Mouse (Mus musculus) MEL (cell line): ENCODE data around the gene Ciz1. TPM values are rescaled to one million over a fixed set of nuclear protein-coding genes. Genes with fewer than 3 reads are reported as not detected.

Experiments used
- DNase-seq: peaks from one replicate; pipeline ENCODE4 v3.0.0; 2011; ENCODE audit warnings: low read depth, low spot score
- H3K27ac ChIP-seq: 2 replicates; pipeline ENCODE4 v1.5.1; 2012; ENCODE audit warnings: low read depth, mild to moderate bottlenecking, control low read depth, low read length, moderate library complexity; ENCODE audit not compliant: control insufficient read depth
- H3K27me3 ChIP-seq, 2 experiments: fragments of 150-350 bp in 1 of 2; sonication (generic) in 1 of 2; 2 replicates each; pipeline ENCODE4 v1.6.1; 2012; ENCODE audit warnings: low read length in 2 of 2, mild to moderate bottlenecking in 2 of 2, improper control_type of control experiment in 1 of 2, moderate library complexity in 1 of 2; ENCODE audit not compliant: insufficient read depth in 2 of 2, control insufficient read depth in 1 of 2
- H3K36me3 ChIP-seq, 2 experiments: 2 replicates each; pipeline ENCODE4 v1.6.1; 2012 to 2014; ENCODE audit warnings: low read length in 2 of 2, improper control_type of control experiment in 1 of 2, inconsistent platforms in 1 of 2, mild to moderate bottlenecking in 1 of 2; ENCODE audit not compliant: insufficient read depth in 2 of 2, control insufficient read depth in 1 of 2
- H3K4me1 ChIP-seq, 2 experiments: fragments of 150-350 bp in 1 of 2; sonication (generic) in 1 of 2; 2 replicates each; pipeline ENCODE4 v1.6.1; 2012; ENCODE audit warnings: low read length in 2 of 2, improper control_type of control experiment in 1 of 2, mild to moderate bottlenecking in 1 of 2; ENCODE audit not compliant: insufficient read depth in 2 of 2, control insufficient read depth in 1 of 2
- H3K4me3 ChIP-seq, 2 experiments: fragments of 150-350 bp in 1 of 2; sonication (generic) in 1 of 2; 2 replicates each; pipeline ENCODE4 v1.5.1; 2012; ENCODE audit warnings: low read depth in 2 of 2, low read length in 2 of 2, mild to moderate bottlenecking in 2 of 2, moderate library complexity in 2 of 2, control low read depth in 1 of 2, improper control_type of control experiment in 1 of 2; ENCODE audit not compliant: control insufficient read depth in 1 of 2, insufficient read depth in 1 of 2
- H3K79me2 ChIP-seq: 2 replicates; pipeline ENCODE4 v1.6.1; 2012; ENCODE audit warnings: mild to moderate bottlenecking, low read length, moderate library complexity; ENCODE audit not compliant: control insufficient read depth, poor library complexity, insufficient read depth
- H3K9ac ChIP-seq: 2 replicates; pipeline ENCODE4 v1.6.1; 2012; ENCODE audit warnings: low read depth, mild to moderate bottlenecking, control low read depth, low read length, moderate library complexity; ENCODE audit not compliant: control insufficient read depth, poor library complexity, severe bottlenecking
- H3K9me3 ChIP-seq: fragments of 150-350 bp; sonication (generic); replicated peaks from 2 replicates; pipeline ENCODE4 v1.6.1; 2012; ENCODE audit warnings: mild to moderate bottlenecking, low read length, improper control_type of control experiment, moderate library complexity; ENCODE audit not compliant: insufficient read depth
- BHLHE40 ChIP-seq: IDR thresholded peaks from 2 replicates; pipeline ENCODE4 v1.6.1; 2012; ENCODE audit warnings: low read depth, mild to moderate bottlenecking, inconsistent platforms, low read length, improper control_type of control experiment, borderline replicate concordance
- CTCF ChIP-seq, 3 experiments: IDR thresholded peaks in 2 of 3; conservative IDR thresholded peaks in 1 of 3; 2 replicates each; pipeline ENCODE4 v1.5.1; 2011 to 2012; ENCODE audit warnings: low read length in 3 of 3, low read depth in 2 of 3, mild to moderate bottlenecking in 2 of 3, improper control_type of control experiment in 1 of 3, inconsistent platforms in 1 of 3, mixed read lengths in 1 of 3, moderate library complexity in 1 of 3; ENCODE audit not compliant: control insufficient read depth in 1 of 3, insufficient read depth in 1 of 3, poor library complexity in 1 of 3, severe bottlenecking in 1 of 3
- E2F4 ChIP-seq: IDR thresholded peaks from 2 replicates; pipeline ENCODE4 v1.6.1; 2011; ENCODE audit warnings: low read depth, low read length, improper control_type of control experiment, borderline replicate concordance
- GABPA ChIP-seq: IDR thresholded peaks from 2 replicates; pipeline ENCODE4 v1.6.1; 2012; ENCODE audit warnings: low read depth, mild to moderate bottlenecking, inconsistent platforms, low read length, improper control_type of control experiment, moderate library complexity
- GATA1 ChIP-seq: IDR thresholded peaks from 2 replicates; pipeline ENCODE4 v1.6.1; 2011; ENCODE audit warnings: low read depth, low read length, improper control_type of control experiment
- JUND ChIP-seq: IDR thresholded peaks from 2 replicates; pipeline ENCODE4 v1.6.1; 2011; ENCODE audit warnings: low read depth, mild to moderate bottlenecking, improper control_type of control experiment, low read length
- KAT2A ChIP-seq: conservative IDR thresholded peaks from 2 replicates; pipeline ENCODE4 v1.6.1; 2012; ENCODE audit warnings: low read depth, low read length, improper control_type of control experiment, inconsistent platforms
- MAFK ChIP-seq: IDR thresholded peaks from 2 replicates; pipeline ENCODE4 v1.6.1; 2011; ENCODE audit warnings: low read depth, mild to moderate bottlenecking, low read length, improper control_type of control experiment, borderline replicate concordance
- MAZ ChIP-seq: IDR thresholded peaks from 2 replicates; pipeline ENCODE4 v1.6.1; 2012; ENCODE audit warnings: low read depth, mild to moderate bottlenecking, inconsistent platforms, low read length, improper control_type of control experiment
- MEF2A ChIP-seq: IDR thresholded peaks from 2 replicates; pipeline ENCODE4 v1.6.1; 2014; ENCODE audit warnings: low read depth, mild to moderate bottlenecking, inconsistent platforms, low read length, improper control_type of control experiment; ENCODE audit not compliant: poor library complexity, insufficient replicate concordance, severe bottlenecking; ENCODE audit errors: extremely low read depth
- MXI1 ChIP-seq: IDR thresholded peaks from 2 replicates; pipeline ENCODE4 v1.6.1; 2011; ENCODE audit warnings: mild to moderate bottlenecking, low read depth, low read length, improper control_type of control experiment
- NRF1 ChIP-seq: IDR thresholded peaks from 2 replicates; pipeline ENCODE4 v1.6.1; 2014; ENCODE audit warnings: low read depth, mild to moderate bottlenecking, inconsistent platforms, low read length, improper control_type of control experiment, moderate library complexity; ENCODE audit not compliant: poor library complexity, insufficient read depth, severe bottlenecking
- RAD21 ChIP-seq: IDR thresholded peaks from 2 replicates; pipeline ENCODE4 v1.6.1; 2011; ENCODE audit warnings: mild to moderate bottlenecking, low read depth, low read length, improper control_type of control experiment
- RCOR1 ChIP-seq: IDR thresholded peaks from 2 replicates; pipeline ENCODE4 v1.6.1; 2012; ENCODE audit warnings: low read depth, mild to moderate bottlenecking, inconsistent platforms, low read length, improper control_type of control experiment
- TAL1 ChIP-seq: IDR thresholded peaks from 2 replicates; pipeline ENCODE4 v1.6.1; 2012; ENCODE audit warnings: mild to moderate bottlenecking, inconsistent platforms, low read length, moderate library complexity, mixed read lengths
- TCF12 ChIP-seq: IDR thresholded peaks from 2 replicates; pipeline ENCODE4 v1.6.1; 2014; ENCODE audit warnings: low read depth, mild to moderate bottlenecking, inconsistent platforms, low read length, improper control_type of control experiment, moderate library complexity
- UBTF ChIP-seq: IDR thresholded peaks from 2 replicates; pipeline ENCODE4 v1.6.1; 2012; ENCODE audit warnings: low read depth, mild to moderate bottlenecking, inconsistent platforms, low read length, improper control_type of control experiment, moderate library complexity, borderline replicate concordance; ENCODE audit not compliant: insufficient read depth
- USF2 ChIP-seq, 2 experiments: IDR thresholded peaks; 2 replicates each; pipeline ENCODE4 v1.6.1; 2011 to 2012; ENCODE audit warnings: improper control_type of control experiment in 2 of 2, low read length in 2 of 2, borderline replicate concordance in 1 of 2, inconsistent platforms in 1 of 2, low read depth in 1 of 2, mild to moderate bottlenecking in 1 of 2; ENCODE audit not compliant: insufficient read depth in 1 of 2
- ZC3H11A ChIP-seq: IDR thresholded peaks from 2 replicates; pipeline ENCODE4 v1.6.1; 2012; ENCODE audit warnings: low read depth, mild to moderate bottlenecking, inconsistent platforms, low read length, improper control_type of control experiment
- ZMIZ1 ChIP-seq: IDR thresholded peaks from 2 replicates; pipeline ENCODE4 v1.6.1; 2012; ENCODE audit warnings: low read depth, mild to moderate bottlenecking, inconsistent platforms, low read length, improper control_type of control experiment, moderate library complexity
- polyA plus RNA-seq, 2 experiments: library from polyadenylated mRNA; stranded (reverse) in 1 of 2; unstranded in 1 of 2; fragments of >175 nt in 1 of 2; fragments of >200 nt in 1 of 2; gene quantifications; 2 replicates each; pipeline versions ENCODE4 v1.2.1 to v1.2.4; 2012; ENCODE audit warnings: low replicate concordance in 2 of 2, low read depth in 1 of 2; ENCODE audit not compliant: insufficient read length in 2 of 2, insufficient read depth in 1 of 2, missing spikeins in 1 of 2
- total RNA-seq: library from RNA; depleted of rRNA; stranded (reverse); fragments of 300-350 nt; gene quantifications from 2 replicates; pipeline ENCODE4 v1.2.3, GENCODE M21; 2012

The Ciz1 gene
- total and polyA plus RNA-seq, 3 experiments: 20.7 to 99.8 TPM; not detected in 1

DNA sequence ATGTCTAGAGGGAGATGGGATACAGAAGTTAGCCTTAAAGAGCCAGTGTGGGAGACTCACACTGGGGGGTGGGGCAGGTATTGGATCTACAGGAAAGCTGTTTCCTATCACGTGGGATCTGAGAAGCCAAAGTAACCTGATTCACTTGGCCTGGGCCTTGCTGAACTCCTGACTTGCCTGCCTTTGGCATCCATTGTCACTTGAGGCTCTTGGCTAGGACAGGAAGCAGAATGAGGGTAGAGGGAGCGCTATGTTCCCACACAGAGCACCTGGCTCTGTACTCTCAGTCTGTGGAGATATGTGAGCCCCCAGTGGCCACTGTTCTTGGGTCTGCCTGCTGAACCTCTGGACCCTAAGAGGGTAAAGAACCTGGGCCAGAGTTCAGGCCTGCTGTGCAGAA lies 64.4 kb downstream of the Ciz1 start:
- H3K9me3 ChIP-seq: no peaks in the 10 kb centered on the region
- no peaks in the 10 kb centered on the region for H3K79me2 ChIP-seq
- peaks cover under 1 to 2% of the 10 kb centered on the region in 2 experiments; a peak in 3 of 4 replicates for H3K4me1 ChIP-seq
- no peak overlapping the region for H3K27ac ChIP-seq
- no peaks in the 10 kb centered on the region for H3K27me3 ChIP-seq
- no peak for DNase-seq
- TF ChIP-seq KAT2A (no peak), ZC3H11A (no peak), TAL1 (no peak), MEF2A (no peak), RCOR1 (no peak), JUND (no peak), UBTF (no peak), TCF12 (no peak), GATA1 (no peak), MXI1 (no peak), E2F4 (no peak)
- no peak overlapping the region for H3K9ac ChIP-seq
- no peak overlapping the region for H3K4me3 ChIP-seq
- H3K36me3 ChIP-seq: peaks cover 0 to 3% of the 10 kb centered on the region in 2 experiments; a peak in 3 of 4 replicates

DNA sequence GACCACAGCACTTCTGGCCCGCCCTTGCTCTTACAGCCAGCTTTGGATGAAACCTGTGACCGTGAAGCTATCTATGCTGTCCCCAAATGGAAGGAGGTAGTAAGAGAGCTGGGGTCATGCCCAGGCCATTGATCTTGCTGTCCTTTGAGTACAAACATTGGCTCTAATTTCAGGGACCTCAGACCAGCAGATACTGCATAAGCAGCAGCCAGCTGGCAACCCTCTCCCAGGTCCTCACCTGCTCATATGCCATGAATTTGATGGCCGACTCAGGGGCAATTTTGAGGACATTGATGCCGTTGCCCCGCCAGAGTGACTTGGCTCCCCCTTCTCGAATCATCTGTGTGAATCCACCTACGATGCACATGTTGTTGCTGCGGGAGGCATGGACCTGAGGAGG lies 65.4 kb downstream of the Ciz1 start:
- Histone ChIP-seq H3K36me3 (peaks cover 0 to 12% of the 10 kb centered on the region in 2 experiments; a peak in 3 of 4 replicates), H3K9me3 (no peaks in the 10 kb centered on the region)
- no peak for DNase-seq
- TF ChIP-seq TCF12 (no peak), ZMIZ1 (no peak), RAD21 (no peak), E2F4 (no peak), GATA1 (no peak), CTCF (IDR thresholded peaks at IDR 0.05 in 2 of 3, conservative IDR thresholded peaks at IDR 0.05 in 1 of 3; ENCODE audit: control insufficient read depth in 1 of 3, insufficient read depth in 1 of 3, low read depth in 2 of 3, low read length in 3 of 3, poor library complexity in 1 of 3, severe bottlenecking in 1 of 3) (no peak), MAZ (no peak), MAFK (no peak), MEF2A (no peak), BHLHE40 (no peak), JUND (no peak), GABPA (no peak), NRF1 (no peak), TAL1 (no peak), USF2 (IDR thresholded peaks at IDR 0.05; ENCODE audit: borderline replicate concordance in 1 of 2, insufficient read depth in 1 of 2, low read depth in 1 of 2, low read length in 2 of 2) (no peak)
- TF ChIP-seq, all 39 proteins: peak for 0
- no peak overlapping the region for H3K9ac ChIP-seq
- H3K79me2 ChIP-seq: no peaks in the 10 kb centered on the region
- H3K27me3 ChIP-seq: no peaks in the 10 kb centered on the region
- peaks cover 7 to 10% of the 10 kb centered on the region in 2 experiments for H3K4me1 ChIP-seq
- no peak overlapping the region for H3K27ac ChIP-seq
- no peak overlapping the region for H3K4me3 ChIP-seq
